8 mouse cellular contexts compared by ENCODE assay signal in the genomic region with DNA sequence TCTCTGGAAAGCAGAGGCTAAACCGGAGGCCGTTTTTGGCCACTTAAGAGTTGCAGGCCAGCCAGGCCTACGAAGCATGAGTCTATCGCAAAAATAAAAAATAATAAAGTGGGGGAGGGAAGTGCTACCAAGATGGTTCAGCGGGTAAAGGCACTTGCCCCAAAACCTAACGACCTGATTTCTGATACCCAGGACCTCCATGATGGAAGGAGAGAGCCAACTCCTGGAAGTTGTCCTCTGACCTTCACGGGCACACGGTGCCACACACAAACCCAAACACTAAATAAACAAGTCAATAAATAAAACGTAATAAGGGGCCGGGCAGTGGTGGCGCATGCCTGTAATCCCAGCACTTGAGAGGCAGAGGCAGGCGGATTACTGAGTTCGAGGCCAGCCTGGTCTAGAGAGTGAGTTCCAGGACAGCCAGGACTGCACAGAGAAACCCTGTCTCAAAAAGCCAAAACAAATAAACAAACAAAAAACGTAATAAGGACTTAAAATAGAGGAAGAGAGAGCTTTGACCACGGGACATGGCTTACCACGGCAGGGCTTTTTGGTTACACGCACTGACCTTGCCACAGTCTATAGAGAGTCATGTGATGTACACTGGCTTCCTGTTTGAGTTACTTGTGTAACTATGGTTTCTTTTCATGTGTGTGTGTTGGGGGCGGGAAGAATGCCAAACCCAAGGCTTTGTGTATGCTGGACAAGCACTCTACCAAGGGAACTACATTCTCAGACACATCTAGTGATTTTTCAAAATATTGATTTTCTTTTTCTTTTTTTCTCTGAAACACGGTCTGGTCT. TPM values are rescaled to one million over a fixed set of nuclear protein-coding genes. Genes with fewer than 3 reads are reported as not detected.
A peak's percentile ranks its signal among the peaks of the same experiment; 100 is the strongest.
DNase-seq lines count a peak whose midpoint lies in the region; ATAC-seq lines count a peak whose summit lies in the region.

No protein-coding gene starts in this region.

- no peak overlapping the region; the same call in 1 of the 2 replicates for H3K4me2 ChIP-seq in hindbrain, embryonic 13.5 days

- H3K9ac ChIP-seq in hindbrain, embryonic 13.5 days = no peak overlapping the region; the same call in 1 of the 2 replicates

- H3K36me3 ChIP-seq in erythroblast, embryonic 14.5 days (ENCODE audit: control insufficient read depth) = no peaks in the 10 kb centered on the region; the same call in 1 of the 2 replicates
- H3K36me3 ChIP-seq in hindbrain, embryonic 13.5 days = no peaks in the 10 kb centered on the region

- peaks cover 3% of the 10 kb centered on the region for H3K9me3 ChIP-seq in erythroblast, embryonic 14.5 days (ENCODE audit: control insufficient read depth, low read length)
- H3K9me3 ChIP-seq in hindbrain, embryonic 13.5 days = no peaks in the 10 kb centered on the region

- H3K27ac ChIP-seq in hindbrain, embryonic 13.5 days = no peak overlapping the region

- H3K4me1 ChIP-seq in erythroblast, embryonic 14.5 days (ENCODE audit: control insufficient read depth) = peaks cover 40% of the 10 kb centered on the region
- H3K4me1 ChIP-seq in hindbrain, embryonic 13.5 days (replicated peaks) = peaks cover 25% of the 10 kb centered on the region

- DNase-seq in lung, postnatal 10 days = peak; percentile 73
- DNase-seq in thymus, postnatal 25 days = peak; percentile 49
- DNase-seq in embryo, embryonic 11 days = no peak
- no peak for DNase-seq in cerebellum, postnatal 4 days (ENCODE audit: low spot score in 2 of 2)

- peak overlapping the region; percentile 66 for H3K4me3 ChIP-seq in erythroblast, embryonic 14.5 days (replicated peaks)
- 0 out of 2 replicates have a peak overlapping the region, but pooled peaks have one; percentile 47 for H3K4me3 ChIP-seq in hindbrain, embryonic 13.5 days

- no peak for ATAC-seq in erythroblast, adult 5-6 weeks (replicated peaks; ENCODE audit: low FRiP score, poor library complexity, severe bottlenecking)
- peak; percentile 47 for ATAC-seq in activated CD4-positive, CD25-positive, alpha-beta regulatory T cell, adult 4 months
- no peak for ATAC-seq in hindbrain, embryonic 13.5 days (ENCODE audit: low FRiP score)

- WGBS in hindbrain, embryonic 13.5 days = 78% methylated on average over 19 of the region's 19 CpGs

- peaks cover 8% of the 10 kb centered on the region for H3K27me3 ChIP-seq in erythroblast, embryonic 14.5 days (ENCODE audit: control insufficient read depth)
- peaks cover 63% of the 10 kb centered on the region for H3K27me3 ChIP-seq in hindbrain, embryonic 13.5 days

RNA-seq across cellular contexts. Expression of gene Adgre5, which starts 0.9 kb away (rescaled TPM):
- polyA plus RNA-seq in erythroblast, embryonic 14.5 days (2012) = 0.17 and 0.35 TPM in 2 replicates
- 31.8 and 56.7 TPM in 2 replicates for total RNA-seq in erythroblast, adult 5-6 weeks (2015; ENCODE audit: low replicate concordance)
- total RNA-seq in erythroblast, adult 5-6 weeks (2017; ENCODE audit: low replicate concordance) = 17.1 and 27.1 TPM in 2 replicates
- polyA plus RNA-seq in activated CD4-positive, CD25-positive, alpha-beta regulatory T cell, adult 4 months (2017; shearing (Covaris generic)) = 100 to 1,000 TPM; 167 to 170 TPM
- polyA plus RNA-seq in hindbrain, embryonic 13.5 days (2015; fragmentation: Nextera tagmentation; extraction: Ambion mirVana) = 12.3 and 13.0 TPM in 2 replicates

RNA-seq across cellular contexts. Expression of gene Ddx39, which starts 27.1 kb away (rescaled TPM):
- 3.0 and 5.3 TPM in 2 replicates for polyA plus RNA-seq in erythroblast, embryonic 14.5 days (2012)
- total RNA-seq in erythroblast, adult 5-6 weeks (2015; ENCODE audit: low replicate concordance) = 20.1 and 40.0 TPM in 2 replicates
- total RNA-seq in erythroblast, adult 5-6 weeks (2017; ENCODE audit: low replicate concordance) = 36.5 and 37.3 TPM in 2 replicates
- 100 to 1,000 TPM; 164 to 195 TPM for polyA plus RNA-seq in activated CD4-positive, CD25-positive, alpha-beta regulatory T cell, adult 4 months (2017; shearing (Covaris generic))
- 116 and 119 TPM in 2 replicates for polyA plus RNA-seq in hindbrain, embryonic 13.5 days (2015; fragmentation: Nextera tagmentation; extraction: Ambion mirVana)

RNA-seq across cellular contexts. Expression of gene Pkn1, which starts 43.1 kb away (rescaled TPM):
- polyA plus RNA-seq in erythroblast, embryonic 14.5 days (2012) = 1.2 and 1.7 TPM in 2 replicates
- total RNA-seq in erythroblast, adult 5-6 weeks (2015; ENCODE audit: low replicate concordance) = 5.2 and 9.0 TPM in 2 replicates
- total RNA-seq in erythroblast, adult 5-6 weeks (2017; ENCODE audit: low replicate concordance) = 22.3 and 30.6 TPM in 2 replicates
- 10 to 100 TPM; 13.7 to 26.9 TPM for polyA plus RNA-seq in activated CD4-positive, CD25-positive, alpha-beta regulatory T cell, adult 4 months (2017; shearing (Covaris generic))
- 20.7 and 23.7 TPM in 2 replicates for polyA plus RNA-seq in hindbrain, embryonic 13.5 days (2015; fragmentation: Nextera tagmentation; extraction: Ambion mirVana)

Comparison
In these comparisons a context has a peak if more than half of its experiments do, and no peak if none do; other contexts are left out.
1. DNase-seq: peak in lung, postnatal 10 days (single experiment) and thymus, postnatal 25 days (single experiment); none in embryo, embryonic 11 days (single experiment) and cerebellum, postnatal 4 days (0 of 2).
2. RNA of gene Adgre5, which starts 0.9 kb away (polyA plus RNA-seq): 167 to 170 TPM in activated CD4-positive, CD25-positive, alpha-beta regulatory T cell, adult 4 months; 12.3 to 13.0 TPM in hindbrain, embryonic 13.5 days and 0.17 to 0.35 TPM in erythroblast, embryonic 14.5 days; every median in the first group is over 10 times any median in the second.
3. RNA of gene Ddx39, which starts 27.1 kb away (polyA plus RNA-seq): 164 to 195 TPM in activated CD4-positive, CD25-positive, alpha-beta regulatory T cell, adult 4 months and 116 to 119 TPM in hindbrain, embryonic 13.5 days; 3.0 to 5.3 TPM in erythroblast, embryonic 14.5 days; every median in the first group is over 10 times any median in the second.